Mouse (Mus musculus) small intestine, adult 2 months (tissue): ENCODE results near the gene Gm20388.

ENCODE experiments used
- CTCF ChIP-seq: fragments of 200-500 bp; IDR thresholded peaks from 2 replicates; pipeline ENCODE4 v1.5.1; 2012; ENCODE audit warnings: low read depth, mild to moderate bottlenecking, control low read depth, inconsistent platforms, low read length, moderate library complexity, mixed read lengths; ENCODE audit not compliant: insufficient replicate concordance, insufficient read length; ENCODE audit errors: extremely low read depth
- POLR2A ChIP-seq: fragments of 200-500 bp; IDR thresholded peaks from 2 replicates; pipeline ENCODE4 v1.6.1; 2012; ENCODE audit warnings: low read depth, mild to moderate bottlenecking, control low read depth, inconsistent platforms, low read length, moderate library complexity

DNA sequence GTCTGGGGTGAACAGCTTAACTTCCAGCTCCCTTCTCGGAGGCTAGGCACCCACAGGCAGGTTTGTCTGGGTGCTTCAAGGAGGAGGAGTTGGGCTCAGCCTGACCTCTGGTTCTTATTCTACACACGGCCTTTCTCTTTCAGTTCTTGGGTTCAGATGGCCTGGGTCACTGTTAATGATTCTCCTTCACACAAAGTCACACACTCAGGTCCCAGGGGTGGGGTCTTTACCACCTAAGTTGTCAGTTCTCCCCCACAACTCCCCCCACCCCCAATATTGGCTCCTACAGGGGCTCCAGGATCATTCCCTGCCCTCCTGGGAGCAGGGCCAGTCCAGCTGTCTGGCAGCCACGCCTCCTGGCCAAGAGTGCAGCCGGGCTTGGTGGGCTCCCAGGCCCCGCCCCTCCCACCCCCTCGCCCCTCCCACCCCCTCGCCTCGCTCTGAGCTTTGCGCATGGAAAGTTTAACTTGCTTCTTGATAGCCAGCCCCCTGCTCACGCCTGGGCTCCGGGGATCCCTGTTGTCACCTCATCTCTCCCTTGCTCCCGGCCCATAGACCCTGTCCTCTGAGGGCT, 605.6 kb downstream of the Gm20388 start:
- TF ChIP-seq CTCF (no peak), POLR2A (no peak)
